Mouse (Mus musculus) neural tube, embryonic 12.5 days (tissue): Measurements from ENCODE around the gene Ly6g6f. TPM values are rescaled to one million over a fixed set of nuclear protein-coding genes. Genes with fewer than 3 reads are reported as not detected.

Experiments used
- ATAC-seq: fragments of 200-750 bp; cut with Nextera tagmentation; 2 replicates; pipeline ENCODE4 v1.8.0; 2017; ENCODE audit warnings: low read depth, mild to moderate bottlenecking, moderate TSS enrichment, moderate library complexity; ENCODE audit not compliant: low FRiP score
- H3K27ac ChIP-seq: fragments of 300-500 bp; sonication (generic); 2 replicates; pipeline ENCODE4 v1.5.1; 2016
- H3K27me3 ChIP-seq: fragments of 300-500 bp; sonication (generic); replicated peaks from 2 replicates; pipeline ENCODE4 v1.6.1; 2016; ENCODE audit warnings: mild to moderate bottlenecking
- H3K36me3 ChIP-seq: fragments of 300-500 bp; sonication (generic); 2 replicates; pipeline ENCODE4 v1.6.1; 2016; ENCODE audit warnings: mild to moderate bottlenecking
- H3K4me1 ChIP-seq: fragments of 300-500 bp; sonication (generic); 2 replicates; pipeline ENCODE4 v1.6.1; 2016
- H3K4me2 ChIP-seq: fragments of 300-500 bp; sonication (generic); replicated peaks from 2 replicates; pipeline ENCODE4 v1.6.1; 2016; ENCODE audit warnings: mild to moderate bottlenecking
- H3K4me3 ChIP-seq: fragments of 300-500 bp; sonication (generic); 2 replicates; pipeline ENCODE4 v1.5.1; 2016
- H3K9ac ChIP-seq: fragments of 300-500 bp; sonication (generic); 2 replicates; pipeline ENCODE4 v1.6.1; 2016; ENCODE audit warnings: mild to moderate bottlenecking
- H3K9me3 ChIP-seq: fragments of 300-500 bp; sonication (generic); 2 replicates; pipeline ENCODE4 v1.6.1; 2016; ENCODE audit warnings: mild to moderate bottlenecking
- WGBS: fragments of 180-500 bp; shearing (Covaris S2); methylation state at CpG from one replicate; pipeline ENCODE4 v1.1.7; 2016; 5-methylcytosine and 5-hydroxymethylcytosine counted together
- polyA plus RNA-seq: library from polyadenylated mRNA; unstranded; fragments of >200 nt; fragmentation: Nextera tagmentation; extraction: Ambion mirVana; gene quantifications from 2 replicates; pipeline ENCODE4 v1.2.1, GENCODE M21; 2016

The Ly6g6f gene
- polyA plus RNA-seq, 1 experiment from 2014 or later = 0.84 TPM

DNA sequence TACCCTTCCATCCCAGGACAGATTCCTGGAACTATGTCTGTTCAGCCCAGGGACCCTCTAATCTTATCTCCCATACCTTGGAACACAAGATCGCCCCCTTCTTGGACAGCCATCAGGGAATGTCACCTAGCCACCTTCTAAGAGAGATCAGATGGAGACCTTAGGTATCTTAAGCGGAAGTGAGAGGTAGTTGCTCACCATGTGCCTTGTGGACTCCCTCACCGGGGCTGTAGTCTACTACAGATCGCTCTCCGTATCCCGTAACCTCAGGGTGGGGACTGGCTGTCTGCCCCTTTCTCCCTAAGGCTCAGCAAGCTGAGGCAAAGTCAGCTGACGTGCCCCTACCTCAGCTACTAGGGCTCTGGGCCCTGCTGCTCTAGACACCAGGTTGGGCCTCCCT lies 18.7 kb upstream of the Ly6g6f start:
- no peak overlapping the region for H3K4me3 ChIP-seq
- H3K27ac ChIP-seq = no peak overlapping the region
- H3K4me1 ChIP-seq = no peaks in the 10 kb centered on the region
- no peak for ATAC-seq
- no peaks in the 10 kb centered on the region for H3K9me3 ChIP-seq
- H3K27me3 ChIP-seq = no peaks in the 10 kb centered on the region
- no peak overlapping the region for H3K4me2 ChIP-seq
- peaks cover 47% of the 10 kb centered on the region for H3K36me3 ChIP-seq
- no peak overlapping the region for H3K9ac ChIP-seq
- WGBS = 88% methylated on average over 7 of the region's 7 CpGs

GRCm38 (mm10) chr17:35103221-35103690 lies 17.8 kb upstream of the Ly6g6f start:
- 75% methylated on average over 6 of the region's 6 CpGs for WGBS
- Histone ChIP-seq H3K9me3 (no peaks in the 10 kb centered on the region), H3K4me2 (no peak overlapping the region), H3K4me1 (no peaks in the 10 kb centered on the region), H3K27me3 (no peaks in the 10 kb centered on the region), H3K4me3 (no peak overlapping the region), H3K36me3 (peaks cover 56% of the 10 kb centered on the region), H3K9ac (no peak overlapping the region), H3K27ac (no peak overlapping the region)
- ATAC-seq = no peak

DNA sequence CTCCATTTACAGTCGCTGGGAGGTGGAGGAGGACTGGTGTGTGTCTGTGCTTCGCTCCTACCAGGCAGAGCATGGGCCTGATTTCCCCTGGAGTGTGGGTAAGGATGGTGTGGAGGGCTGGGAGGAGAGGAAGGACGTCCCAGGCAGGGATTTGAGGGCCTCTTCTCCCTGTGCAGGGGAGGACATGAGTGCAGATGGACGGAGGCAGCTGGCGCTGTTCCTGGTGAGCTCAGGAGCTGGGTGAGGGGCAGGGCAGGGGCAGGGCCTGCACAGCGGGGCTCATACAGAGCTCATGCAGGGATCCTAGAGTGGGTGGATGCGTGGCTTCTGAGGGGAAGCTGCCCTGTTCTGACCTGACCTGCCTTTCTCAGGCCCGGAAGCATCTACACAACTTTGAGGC lies 16.9 kb upstream of the Ly6g6f start:
- no peak overlapping the region for H3K9ac ChIP-seq
- H3K4me3 ChIP-seq = peak overlapping the region; percentile 5; the same call in 1 of the 2 replicates
- 80% methylated on average over 8 of the region's 8 CpGs for WGBS
- no peaks in the 10 kb centered on the region for H3K27me3 ChIP-seq
- peaks cover 61% of the 10 kb centered on the region for H3K36me3 ChIP-seq
- H3K4me1 ChIP-seq = no peaks in the 10 kb centered on the region
- H3K4me2 ChIP-seq = no peak overlapping the region
- H3K9me3 ChIP-seq = no peaks in the 10 kb centered on the region
- no peak overlapping the region for H3K27ac ChIP-seq
- no peak for ATAC-seq

DNA sequence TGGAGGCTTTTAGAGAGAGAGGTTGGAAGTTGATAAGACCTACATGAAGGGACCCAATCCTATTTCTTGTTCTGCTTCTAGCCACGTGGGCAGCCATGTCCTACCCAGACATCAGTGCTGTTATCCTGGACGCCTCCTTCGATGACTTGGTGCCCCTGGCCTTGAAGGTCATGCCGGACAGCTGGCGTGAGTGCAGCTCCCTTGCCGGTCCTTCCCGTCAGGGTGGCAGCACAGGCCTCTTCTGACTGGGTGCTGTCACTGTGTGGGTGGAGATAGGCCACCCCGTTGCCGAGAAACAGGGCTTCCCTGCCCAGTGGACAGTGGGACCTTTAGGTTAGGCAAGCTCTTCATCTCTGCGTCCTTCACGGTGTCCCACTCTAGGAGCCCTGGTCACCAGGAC lies 15.8 kb upstream of the Ly6g6f start:
- no peak overlapping the region for H3K4me2 ChIP-seq
- H3K27me3 ChIP-seq = no peaks in the 10 kb centered on the region
- peaks cover 72% of the 10 kb centered on the region for H3K36me3 ChIP-seq
- no peak overlapping the region for H3K27ac ChIP-seq
- H3K9me3 ChIP-seq = no peaks in the 10 kb centered on the region
- no peaks in the 10 kb centered on the region for H3K4me1 ChIP-seq
- WGBS = 92% methylated on average over 11 of the region's 11 CpGs
- no peak overlapping the region for H3K9ac ChIP-seq
- no peak overlapping the region for H3K4me3 ChIP-seq
- ATAC-seq = no peak

GRCm38 (mm10) chr17:35100196-35100765 lies 14.9 kb upstream of the Ly6g6f start:
- Histone ChIP-seq H3K27me3 (no peaks in the 10 kb centered on the region), H3K36me3 (peaks cover 79% of the 10 kb centered on the region), H3K9ac (no peak overlapping the region), H3K4me1 (no peaks in the 10 kb centered on the region), H3K9me3 (no peaks in the 10 kb centered on the region), H3K4me2 (no peak overlapping the region), H3K27ac (no peak overlapping the region), H3K4me3 (no peak overlapping the region)
- ATAC-seq = no peak
- 82% methylated on average over 10 of the region's 10 CpGs for WGBS

DNA sequence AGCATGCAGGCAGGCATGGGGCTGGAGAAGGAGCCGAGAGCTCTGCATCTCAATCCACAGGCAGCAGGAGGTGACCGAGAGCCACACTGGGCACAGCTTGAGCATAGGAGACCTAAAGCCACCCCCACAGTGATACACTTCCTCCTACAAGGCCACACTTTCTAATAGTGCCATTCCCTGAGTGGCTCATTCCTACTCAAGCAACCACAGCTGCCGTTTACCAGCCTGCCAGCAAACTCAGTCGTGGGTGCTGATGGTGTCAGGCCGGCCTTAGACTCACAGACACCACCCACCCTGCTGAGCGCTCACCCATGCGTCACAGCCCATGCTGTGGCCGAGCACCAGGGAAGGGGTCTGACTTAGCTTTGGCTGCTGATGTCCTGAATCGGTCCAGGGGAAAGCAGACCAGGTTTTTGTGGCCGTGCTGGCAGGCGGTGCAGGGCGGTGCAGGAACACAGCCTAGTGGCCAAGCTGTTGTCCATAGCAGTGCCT lies 11.8 kb upstream of the Ly6g6f start:
- Histone ChIP-seq H3K9ac (no peak overlapping the region), H3K9me3 (no peaks in the 10 kb centered on the region), H3K4me1 (no peaks in the 10 kb centered on the region), H3K4me2 (no peak overlapping the region), H3K4me3 (no peak overlapping the region), H3K27ac (no peak overlapping the region), H3K27me3 (no peaks in the 10 kb centered on the region), H3K36me3 (peaks cover 91% of the 10 kb centered on the region)
- ATAC-seq = no peak
- 86% methylated on average over 12 of the region's 12 CpGs for WGBS

DNA sequence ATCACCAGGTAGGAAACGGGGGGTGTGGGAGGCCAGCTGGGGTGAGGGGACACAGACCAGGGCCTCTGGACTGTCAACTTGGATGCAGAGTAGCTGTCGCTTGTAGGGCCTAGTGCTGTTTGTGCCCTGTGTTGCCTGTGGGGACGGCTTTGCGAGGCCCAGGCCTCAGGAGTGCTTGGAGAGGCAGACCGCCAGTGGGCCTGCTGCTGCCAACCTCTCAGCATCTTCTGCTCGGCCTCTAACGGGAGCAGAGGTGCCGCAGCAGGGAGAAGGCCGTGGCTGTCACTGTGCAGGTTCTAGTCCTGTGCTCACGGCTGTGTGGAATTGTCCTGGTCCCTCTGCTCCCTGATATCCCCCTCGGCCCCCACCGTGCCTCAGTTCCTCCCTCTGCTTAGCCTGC lies 11.2 kb upstream of the Ly6g6f start:
- no peak overlapping the region for H3K9ac ChIP-seq
- H3K4me1 ChIP-seq = no peaks in the 10 kb centered on the region
- ATAC-seq = no peak
- no peaks in the 10 kb centered on the region for H3K27me3 ChIP-seq
- H3K27ac ChIP-seq = no peak overlapping the region
- H3K36me3 ChIP-seq = peaks cover 91% of the 10 kb centered on the region
- no peak overlapping the region for H3K4me3 ChIP-seq
- H3K4me2 ChIP-seq = no peak overlapping the region
- H3K9me3 ChIP-seq = no peaks in the 10 kb centered on the region
- 85% methylated on average over 12 of the region's 12 CpGs for WGBS

DNA sequence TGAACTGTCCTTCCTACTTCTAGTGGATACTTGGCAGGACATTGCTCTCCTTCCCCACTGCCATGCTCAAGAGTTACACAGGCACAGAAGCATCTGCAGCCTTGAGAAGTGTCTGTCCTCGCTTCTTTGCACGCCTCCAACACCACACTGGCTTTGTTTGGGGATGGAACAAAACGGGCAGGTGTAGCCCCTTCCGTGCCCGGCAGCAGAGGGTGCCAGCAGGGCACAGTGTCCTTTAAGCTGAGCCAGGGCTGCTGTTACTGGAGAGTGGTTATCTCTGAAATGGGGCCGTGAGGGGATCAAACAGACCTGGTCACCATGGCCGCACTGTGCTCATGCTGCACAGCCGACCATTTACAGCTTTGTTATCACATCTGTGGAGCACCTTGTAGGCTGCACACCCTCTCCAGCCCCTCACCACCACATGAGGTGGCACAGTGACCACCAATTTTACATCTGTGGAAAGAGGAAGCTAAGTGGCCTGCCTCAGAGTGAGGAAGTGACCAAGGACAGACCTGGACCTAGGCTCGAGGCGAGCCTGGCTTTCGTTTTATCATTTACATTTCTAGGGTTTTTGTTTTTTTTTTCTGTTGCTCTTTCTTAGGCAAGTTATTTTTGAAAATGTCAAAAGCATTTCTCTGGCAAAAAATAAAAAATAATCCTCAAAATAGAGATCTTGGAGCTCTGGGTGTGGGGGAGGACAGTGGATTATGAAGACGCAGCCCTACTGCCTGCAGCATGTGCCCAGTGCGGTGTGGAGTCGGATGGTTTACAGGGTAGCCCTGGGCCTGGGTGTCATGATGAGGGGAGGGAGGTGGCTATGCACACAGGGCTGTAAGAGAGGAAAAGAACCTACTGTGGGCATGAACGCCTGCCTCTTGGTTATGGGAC lies 9.3 kb upstream of the Ly6g6f start:
- ATAC-seq = no peak
- Histone ChIP-seq H3K9ac (0 out of 2 replicates have a peak overlapping the region, but pooled peaks have one; percentile 29), H3K27ac (no peak overlapping the region), H3K4me2 (no peak overlapping the region), H3K4me1 (peaks cover 12% of the 10 kb centered on the region), H3K27me3 (no peaks in the 10 kb centered on the region), H3K4me3 (no peak overlapping the region), H3K9me3 (no peaks in the 10 kb centered on the region), H3K36me3 (peaks cover 76% of the 10 kb centered on the region)
- 93% methylated on average over 15 of the region's 15 CpGs for WGBS

GRCm38 (mm10) chr17:35092403-35093198 lies 7.2 kb upstream of the Ly6g6f start:
- H3K4me1 ChIP-seq = peaks cover 14% of the 10 kb centered on the region
- H3K27ac ChIP-seq = no peak overlapping the region
- H3K27me3 ChIP-seq = no peaks in the 10 kb centered on the region
- H3K4me3 ChIP-seq = no peak overlapping the region
- 94% methylated on average over 14 of the region's 14 CpGs for WGBS
- no peak for ATAC-seq
- H3K4me2 ChIP-seq = no peak overlapping the region
- peaks cover 59% of the 10 kb centered on the region for H3K36me3 ChIP-seq
- H3K9ac ChIP-seq = no peak overlapping the region
- no peaks in the 10 kb centered on the region for H3K9me3 ChIP-seq

DNA sequence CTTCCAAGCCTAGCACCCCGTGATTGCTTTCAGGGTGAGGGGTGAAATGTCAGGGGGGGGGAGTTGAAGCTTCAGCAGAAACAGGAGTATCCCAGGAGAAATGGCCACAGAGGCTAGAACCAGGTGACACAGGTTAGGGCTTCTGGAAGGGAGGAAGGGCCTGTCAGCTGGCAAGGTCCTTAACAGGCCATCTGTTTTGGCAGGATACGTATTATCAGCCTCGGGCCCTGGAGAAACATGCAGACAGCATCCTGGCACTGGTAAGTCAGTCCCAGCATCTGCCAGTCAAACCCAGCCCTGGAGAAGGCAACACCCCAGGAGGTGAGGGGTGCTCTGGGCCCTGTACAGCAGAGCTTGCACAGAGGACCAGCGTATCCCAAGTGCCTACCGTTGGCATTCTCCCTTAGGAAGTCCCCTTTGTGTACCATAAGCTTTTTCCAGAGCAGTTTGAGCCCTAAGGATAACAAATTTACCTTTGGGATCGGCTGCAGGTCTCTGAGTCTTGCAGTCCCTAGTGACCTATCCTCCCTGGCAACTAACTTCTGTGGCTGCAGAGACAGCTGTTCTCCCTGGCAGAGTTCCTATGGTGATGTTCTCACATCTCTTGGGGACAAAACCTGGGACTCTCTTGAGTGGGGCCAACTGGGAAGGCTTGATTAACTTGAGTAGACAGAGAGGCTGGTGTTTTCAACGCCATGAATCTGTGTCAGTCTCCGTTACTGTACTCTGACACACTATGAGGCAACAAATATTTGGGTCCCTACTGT lies 4.9 kb upstream of the Ly6g6f start:
- peaks cover 39% of the 10 kb centered on the region for H3K36me3 ChIP-seq
- WGBS = 72% methylated on average over 8 of the region's 8 CpGs
- H3K27me3 ChIP-seq = no peaks in the 10 kb centered on the region
- H3K9ac ChIP-seq = peak overlapping the region; percentile 88
- H3K4me2 ChIP-seq = peak overlapping the region; percentile 66
- no peaks in the 10 kb centered on the region for H3K9me3 ChIP-seq
- peak overlapping the region; percentile 61 for H3K4me3 ChIP-seq
- H3K4me1 ChIP-seq = peaks cover 14% of the 10 kb centered on the region
- peak overlapping the region; percentile 32; the same call in 1 of the 2 replicates for H3K27ac ChIP-seq
- ATAC-seq = no peak

- 3% methylated on average over 67 of the region's 67 CpGs for WGBS
- H3K4me3 ChIP-seq = peak within 1 kb of the TSS; percentile 61
- peak within 1 kb of the TSS; percentile 88 for H3K9ac ChIP-seq
- peak within 1 kb of the TSS; percentile 87 for H3K27ac ChIP-seq
- H3K27me3 ChIP-seq = no peaks in the 10 kb centered on the region
- peak within 1 kb of the TSS; percentile 66 for H3K4me2 ChIP-seq
- H3K9me3 ChIP-seq = no peaks in the 10 kb centered on the region
- peak; percentile 98 for ATAC-seq
- peaks cover 14% of the 10 kb centered on the region for H3K4me1 ChIP-seq
- H3K36me3 ChIP-seq = peaks cover 27% of the 10 kb centered on the region
Observed at GRCm38 (mm10) chr17:35088825-35089644, 3.6 kb upstream of the Ly6g6f start, which contains the start of gene Abhd16a. Abhd16a (plus strand) TSS chr17:35089263.
